7 mouse cellular contexts compared by ENCODE assay signal in genomic region chr11:76739125-76739524, GRCm38 (mm10). TPM values are rescaled to one million over a fixed set of nuclear protein-coding genes. Genes with fewer than 3 reads are reported as not detected.
DNase-seq lines count a peak whose midpoint lies in the region; ATAC-seq and TF ChIP-seq lines count a peak whose summit lies in the region.

No protein-coding gene starts in this region.

- H3K4me3 ChIP-seq in kidney, postnatal 0 days (replicated peaks; ENCODE audit: low read depth, low read length): no peak overlapping the region
- H3K4me3 ChIP-seq in kidney, embryonic 16.5 days (ENCODE audit: low read length): no peak overlapping the region
- H3K4me3 ChIP-seq in E14TG2a.4 (replicated peaks; ENCODE audit: low read length): no peak overlapping the region
- no peak overlapping the region for H3K4me3 ChIP-seq in bone marrow macrophage, adult 2 months (ENCODE audit: insufficient read depth, low read length)

- peaks cover 31% of the 10 kb centered on the region; the same call in 1 of the 2 replicates for H3K36me3 ChIP-seq in kidney, postnatal 0 days (ENCODE audit: insufficient read depth, low read length)
- H3K36me3 ChIP-seq in kidney, embryonic 16.5 days (ENCODE audit: insufficient read depth, low read length): peaks cover 19% of the 10 kb centered on the region
- H3K36me3 ChIP-seq in E14TG2a.4 (ENCODE audit: insufficient read depth, low read length): peaks cover 41% of the 10 kb centered on the region

- H3K27ac ChIP-seq in kidney, postnatal 0 days: no peak overlapping the region
- no peak overlapping the region for H3K27ac ChIP-seq in kidney, embryonic 16.5 days (ENCODE audit: low read length)
- H3K27ac ChIP-seq in bone marrow macrophage, adult 2 months (ENCODE audit: insufficient read depth, low read depth, low read length): no peak overlapping the region

- H3K9ac ChIP-seq in kidney, postnatal 0 days (ENCODE audit: low read depth, low read length): no peak overlapping the region
- H3K9ac ChIP-seq in kidney, embryonic 16.5 days (replicated peaks; ENCODE audit: low read length): no peak overlapping the region

- peak; percentile 40 for DNase-seq in kidney, postnatal 0 days (ENCODE audit: low spot score)
- DNase-seq in naive thymus-derived CD4-positive, alpha-beta T cell, adult 2 months (ENCODE audit: low read depth): peak; percentile 65
- DNase-seq in gastrocnemius, postnatal 36 days: no peak

- TF ChIP-seq POLR2A in bone marrow macrophage, adult 2 months (IDR thresholded peaks at IDR 0.05; ENCODE audit: borderline replicate concordance, low read depth, low read length): no peak

- H3K9me3 ChIP-seq in kidney, postnatal 0 days (replicated peaks; ENCODE audit: low read length): no peaks in the 10 kb centered on the region
- H3K9me3 ChIP-seq in kidney, embryonic 16.5 days (ENCODE audit: low read length): no peaks in the 10 kb centered on the region
- H3K9me3 ChIP-seq in E14TG2a.4 (ENCODE audit: low read length): no peaks in the 10 kb centered on the region

- no peak for ATAC-seq in kidney, postnatal 0 days (replicated peaks; ENCODE audit: low FRiP score, low read depth)
- no peak for ATAC-seq in kidney, embryonic 16.5 days (ENCODE audit: low FRiP score, low TSS enrichment)
- ATAC-seq in frontal cortex, adult (ENCODE audit: low TSS enrichment): no peak

- H3K4me2 ChIP-seq in kidney, postnatal 0 days (ENCODE audit: low read length): no peak overlapping the region
- no peak overlapping the region for H3K4me2 ChIP-seq in kidney, embryonic 16.5 days (replicated peaks; ENCODE audit: low read depth, low read length)

- H3K4me1 ChIP-seq in kidney, postnatal 0 days (replicated peaks; ENCODE audit: insufficient read depth, low read length): no peaks in the 10 kb centered on the region
- no peaks in the 10 kb centered on the region for H3K4me1 ChIP-seq in kidney, embryonic 16.5 days (ENCODE audit: insufficient read depth, low read length)
- H3K4me1 ChIP-seq in E14TG2a.4 (replicated peaks; ENCODE audit: low read depth, low read length): peaks cover 10% of the 10 kb centered on the region; the same call in 1 of the 2 replicates
- peaks cover 19% of the 10 kb centered on the region for H3K4me1 ChIP-seq in bone marrow macrophage, adult 2 months (ENCODE audit: control insufficient read depth, insufficient read depth, low read length)

- intact Hi-C loops in gastrocnemius, postnatal 36 days (cut with DNase I): no loop called here

- WGBS in kidney, postnatal 0 days: 76% methylated on average over 6 of the region's 6 CpGs
- whole genome bisulfite sequencing in kidney, embryonic 16.5 days: 81% methylated on average over 6 of the region's 6 CpGs

- peak; percentile 68 for TF ChIP-seq CTCF in kidney, postnatal 0 days (IDR thresholded peaks at IDR 0.05; ENCODE audit: low read depth)
- peak; percentile 50 for TF ChIP-seq CTCF in E14TG2a.4 (conservative IDR thresholded peaks at IDR 0.05; ENCODE audit: low read length)
- TF ChIP-seq CTCF in bone marrow macrophage, adult 2 months (IDR thresholded peaks at IDR 0.05; ENCODE audit: low read depth, low read length): peak; percentile 50

- H3K27me3 ChIP-seq in kidney, postnatal 0 days (ENCODE audit: insufficient read depth, low read length): no peaks in the 10 kb centered on the region
- no peaks in the 10 kb centered on the region for H3K27me3 ChIP-seq in kidney, embryonic 16.5 days (ENCODE audit: insufficient read depth, low read length)
- H3K27me3 ChIP-seq in E14TG2a.4 (ENCODE audit: insufficient read depth, low read length): no peaks in the 10 kb centered on the region

RNA-seq across cellular contexts. Expression of gene Gosr1, which starts 24.3 kb away (rescaled TPM):
- polyA plus RNA-seq in kidney, postnatal 0 days (2015; fragmentation: Nextera tagmentation; extraction: Ambion mirVana): 23.9 and 25.4 TPM in 2 replicates
- 34.0 and 34.8 TPM in 2 replicates for polyA plus RNA-seq in kidney, embryonic 16.5 days (2015; fragmentation: Nextera tagmentation; extraction: Ambion mirVana)
- polyA plus RNA-seq in bone marrow macrophage, adult 2 months (2012; ENCODE audit: insufficient read depth, insufficient read length, missing spikeins): 34.7 and 48.6 TPM in 2 replicates
- total RNA-seq in gastrocnemius, postnatal 36 days (2021): 10 to 100 TPM; 19.3 to 20.5 TPM

RNA-seq across cellular contexts. Expression of gene Trarg1, which starts 59.5 kb away (rescaled TPM):
- 1.3 TPM in 2 replicates for polyA plus RNA-seq in kidney, postnatal 0 days (2015; fragmentation: Nextera tagmentation; extraction: Ambion mirVana)
- 2.0 and 2.2 TPM in 2 replicates for polyA plus RNA-seq in kidney, embryonic 16.5 days (2015; fragmentation: Nextera tagmentation; extraction: Ambion mirVana)
- not detected in 2 replicates for polyA plus RNA-seq in bone marrow macrophage, adult 2 months (2012; ENCODE audit: insufficient read depth, insufficient read length, missing spikeins)
- total RNA-seq in gastrocnemius, postnatal 36 days (2021): 1 to 10 TPM; 1.0 to 2.1 TPM

Comparison
In these comparisons a context has a peak if more than half of its experiments do, and no peak if none do; other contexts are left out.
1. DNase-seq: peak in kidney, postnatal 0 days (single experiment) and naive thymus-derived CD4-positive, alpha-beta T cell, adult 2 months (single experiment); none in gastrocnemius, postnatal 36 days (0 of 2).
2. Peak in every context shown above with its lines, with median percentiles within 50 percentile points of each other: CTCF ChIP-seq.